Mouse (Mus musculus) gastrocnemius, postnatal 10 days (tissue): ENCODE results near the gene 1700067K01Rik. TPM values are rescaled to one million over a fixed set of nuclear protein-coding genes. Genes with fewer than 3 reads are reported as not detected.

Source experiments
- DNase-seq: peaks from one replicate; pipeline ENCODE4 v3.0.0; 2021; ENCODE audit warnings: mixed read lengths
- microRNA-seq, 2 experiments: library from miRNA; unstranded; fragments of <30 nt; microRNA quantifications; one replicate each; pipeline ENCODE4 v1.2.0; 2021
- total RNA-seq, 2 experiments: library from RNA; stranded (reverse); gene quantifications; 2 replicates each; pipeline ENCODE4 v1.2.3; 2021

Gene 1700067K01Rik
- total RNA-seq, 2 experiments from 2014 or later, result 0.47 TPM; not detected in 1

DNA sequence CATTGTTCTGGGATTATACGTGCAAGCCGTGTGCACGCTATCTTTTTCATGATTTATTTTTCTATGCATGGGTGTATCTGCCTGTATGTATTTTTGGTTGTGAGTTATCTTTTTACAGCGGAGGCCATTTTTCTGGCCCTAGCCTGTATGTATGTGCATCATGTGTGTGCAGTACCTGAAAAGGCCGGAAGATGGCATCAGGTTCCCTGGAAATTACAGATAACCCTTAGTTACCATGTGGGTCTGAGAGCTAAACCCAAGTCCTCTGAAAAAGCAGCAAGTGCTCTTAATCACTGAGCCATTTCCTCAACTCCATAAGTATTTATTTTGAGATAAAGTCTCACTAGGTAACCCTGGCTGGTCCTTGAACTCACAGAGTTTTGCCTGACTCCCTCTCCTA is 51.9 kb downstream of the 1700067K01Rik start:
- DNase-seq, result no peak

Small RNAs within 50 kb of the gene (microRNA-seq; reads per million reads assigned to microRNA genes)
- gene Mir1199 (0 to 0.50 reads per million in 2 experiments), gene Mir8111 (1.5 to 2.2 reads per million in 2 experiments)

Other genes with a start within 250 kb of the 1700067K01Rik start
- gene Adgrl1, start 101.4 kb upstream of the 1700067K01Rik start, total RNA-seq, result 10 to 100 TPM; 19.6 to 25.2 TPM
- gene Gm10644, start 46.3 kb upstream of the 1700067K01Rik start, total RNA-seq, result under 1 TPM in 1 of 2 experiments, not detected in 1; 0.32 TPM
- 1 to 10 TPM; 6.5 to 7.3 TPM for gene Asf1b, start 46.0 kb upstream of the 1700067K01Rik start, total RNA-seq
- gene Prkaca, start 28.5 kb upstream of the 1700067K01Rik start, total RNA-seq, result 100 to 1,000 TPM; 490 to 518 TPM
- 10 to 100 TPM; 24.8 to 30.3 TPM for gene Samd1, start 3.8 kb upstream of the 1700067K01Rik start, total RNA-seq
- gene 2210011C24Rik, start 10.7 kb downstream of the 1700067K01Rik start, total RNA-seq, result 1 to 10 TPM; 1.7 to 2.0 TPM
- gene Palm3, start 20.0 kb downstream of the 1700067K01Rik start, total RNA-seq, result 1 to 10 TPM in 1 of 2 experiments, under 1 TPM in 1; 0.99 to 1.1 TPM
- under 1 TPM; 0.84 to 0.87 TPM for gene Il27ra, start 41.1 kb downstream of the 1700067K01Rik start, total RNA-seq
- not detected for gene Rln3, start 43.5 kb downstream of the 1700067K01Rik start, total RNA-seq
- 1 to 10 TPM; 1.6 to 1.9 TPM for gene Gm10643, start 63.6 kb downstream of the 1700067K01Rik start, total RNA-seq
- gene Rfx1, start 65.3 kb downstream of the 1700067K01Rik start, total RNA-seq, result 1 to 10 TPM; 5.2 to 8.2 TPM
- 10 to 100 TPM in 1 of 2 experiments, 1 to 10 TPM in 1; 9.5 to 11.2 TPM for gene Dcaf15, start 103.3 kb downstream of the 1700067K01Rik start, total RNA-seq
- 1 to 10 TPM in 1 of 2 experiments, under 1 TPM in 1; 0.14 to 2.4 TPM for gene Podnl1, start 124.5 kb downstream of the 1700067K01Rik start, total RNA-seq
- gene Cc2d1a, start 146.4 kb downstream of the 1700067K01Rik start, total RNA-seq, result 10 to 100 TPM; 12.5 to 13.9 TPM
- under 1 TPM; 0.32 to 0.54 TPM for gene 4930432K21Rik, start 146.5 kb downstream of the 1700067K01Rik start, total RNA-seq
- 1 to 10 TPM; 1.4 to 2.4 TPM for gene Nanos3, start 183.7 kb downstream of the 1700067K01Rik start, total RNA-seq
- 1 to 10 TPM; 7.9 to 8.5 TPM for gene Zswim4, start 235.6 kb downstream of the 1700067K01Rik start, total RNA-seq
- gene D8Ertd738e, start 248.2 kb downstream of the 1700067K01Rik start, total RNA-seq, result 100 to 1,000 TPM; 180 to 184 TPM